Mouse (Mus musculus) stomach, postnatal 0 days (tissue): ENCODE measurements around the gene Phc1. TPM values are rescaled to one million over a fixed set of nuclear protein-coding genes. Genes with fewer than 3 reads are reported as not detected.

Source experiments
- ATAC-seq: fragments of 200-750 bp; cut with Nextera tagmentation; 2 replicates; pipeline ENCODE4 v1.8.0; 2017; ENCODE audit not compliant: low FRiP score, low TSS enrichment
- DNase-seq: peaks from one replicate; pipeline ENCODE4 v3.0.0-alpha.2; 2016; ENCODE audit warnings: low spot score
- H3K27ac ChIP-seq: fragments of 300-500 bp; sonication (generic); replicated peaks from 2 replicates; pipeline ENCODE4 v1.5.1; 2014; ENCODE audit warnings: mild to moderate bottlenecking, control low read depth
- H3K27me3 ChIP-seq: fragments of 300-500 bp; sonication (generic); 2 replicates; pipeline ENCODE4 v1.6.1; 2014; ENCODE audit warnings: low read length; ENCODE audit not compliant: control insufficient read depth, insufficient read depth
- H3K36me3 ChIP-seq: fragments of 300-500 bp; sonication (generic); 2 replicates; pipeline ENCODE4 v1.6.1; 2014; ENCODE audit warnings: low read length, mixed read lengths; ENCODE audit not compliant: control insufficient read depth, insufficient read depth
- H3K4me1 ChIP-seq: fragments of 300-500 bp; sonication (generic); replicated peaks from 2 replicates; pipeline ENCODE4 v1.6.1; 2014; ENCODE audit warnings: antibody characterized with exemption; ENCODE audit not compliant: control insufficient read depth, insufficient read depth
- H3K4me2 ChIP-seq: fragments of 300-500 bp; sonication (generic); replicated peaks from 2 replicates; pipeline ENCODE4 v1.6.1; 2014; ENCODE audit warnings: low read depth, mild to moderate bottlenecking, control low read depth, moderate library complexity
- H3K4me3 ChIP-seq: fragments of 300-500 bp; sonication (generic); 2 replicates; pipeline ENCODE4 v1.5.1; 2014; ENCODE audit warnings: low read depth, low read length, control low read depth
- H3K9ac ChIP-seq: fragments of 300-500 bp; sonication (generic); 2 replicates; pipeline ENCODE4 v1.6.1; 2014; ENCODE audit warnings: mild to moderate bottlenecking, low read length, control low read depth, mixed read lengths
- H3K9me3 ChIP-seq: fragments of 300-500 bp; sonication (generic); 2 replicates; pipeline ENCODE4 v1.6.1; 2016; ENCODE audit warnings: low read length; ENCODE audit not compliant: control insufficient read depth
- CTCF ChIP-seq: IDR thresholded peaks from 2 replicates; pipeline ENCODE4 v1.5.1; 2016; ENCODE audit warnings: antibody characterized with exemption, low read depth, mild to moderate bottlenecking, moderate library complexity
- EP300 ChIP-seq: optimal IDR thresholded peaks from 2 replicates; pipeline ENCODE3; 2016; ENCODE audit warnings: antibody characterized with exemption
- WGBS: fragments of 180-500 bp; shearing (Covaris S2); extraction: QIAGEN DNeasy Blood & Tissue Kit; methylation state at CpG from one replicate; pipeline ENCODE4 v1.1.7; 2014; 5-methylcytosine and 5-hydroxymethylcytosine counted together
- polyA plus RNA-seq: library from polyadenylated mRNA; unstranded; fragments of >200 nt; fragmentation: Nextera tagmentation; extraction: Ambion mirVana; gene quantifications from 2 replicates; pipeline ENCODE4 v1.2.1, GENCODE M21; 2015

The Phc1 gene
- polyA plus RNA-seq, 1 experiment from 2014 or later, result 5.3 TPM

DNA sequence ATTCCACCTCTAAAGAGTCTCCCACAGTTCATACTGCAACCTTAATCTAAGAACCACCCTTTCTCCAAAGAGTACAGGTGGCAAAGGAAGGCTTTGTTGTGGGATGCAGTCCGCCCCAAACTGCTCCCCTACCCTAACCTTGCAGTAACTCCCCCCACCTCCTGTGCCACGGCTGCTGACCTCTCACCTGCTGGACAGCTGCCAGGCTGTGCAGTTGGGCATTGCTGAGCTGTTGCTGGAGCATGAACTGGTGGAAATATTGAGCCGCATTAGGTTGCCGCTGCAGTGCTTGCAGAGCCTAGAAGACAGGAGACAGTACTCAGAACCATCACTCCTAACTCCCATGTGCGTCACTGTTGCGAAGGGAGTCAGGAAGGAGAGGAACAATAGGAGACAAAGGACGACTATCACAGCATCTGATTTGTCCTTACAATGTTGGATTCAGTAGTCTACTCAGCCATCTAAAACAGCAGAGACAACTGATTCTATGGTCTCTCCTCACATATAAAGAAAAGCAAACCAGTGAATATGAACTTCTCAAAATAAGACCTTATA, 5.5 kb downstream of the Phc1 start:
- Histone ChIP-seq H3K4me2 (no peak overlapping the region), H3K36me3 (peaks cover 7% of the 10 kb centered on the region), H3K9ac (no peak overlapping the region), H3K4me3 (no peak overlapping the region), H3K9me3 (no peaks in the 10 kb centered on the region), H3K27me3 (no peaks in the 10 kb centered on the region), H3K27ac (no peak overlapping the region), H3K4me1 (no peaks in the 10 kb centered on the region)
- DNase-seq (no peak), ATAC-seq (no peak)
- 82% methylated on average over 7 of the region's 7 CpGs for WGBS
- no peak for TF ChIP-seq EP300
- TF ChIP-seq CTCF, result no peak

DNA sequence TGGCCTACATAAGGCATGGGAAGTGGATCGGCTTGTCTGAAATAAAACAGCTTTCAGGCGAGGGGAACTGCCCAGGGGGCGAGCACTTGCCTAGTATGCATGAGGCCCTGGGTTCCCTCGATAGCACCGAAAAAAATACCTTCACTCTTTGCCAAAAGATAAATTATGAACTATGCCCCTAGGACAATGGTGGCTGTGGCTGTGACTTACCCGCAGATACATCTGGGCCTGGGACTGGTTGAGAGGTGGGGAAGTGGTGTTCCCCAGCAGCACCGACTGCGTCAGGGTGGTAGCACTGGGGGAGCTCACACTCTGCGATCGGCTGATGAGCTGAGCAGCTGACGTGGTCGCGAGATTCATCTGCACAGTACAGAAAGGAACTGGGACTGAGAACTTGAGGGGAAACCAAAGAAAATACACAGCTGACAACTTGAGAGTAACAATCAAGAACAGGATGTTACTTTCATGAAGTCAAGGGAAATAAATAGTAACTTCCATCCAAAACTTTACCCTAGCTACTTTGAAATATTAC, 7.2 kb downstream of the Phc1 start:
- DNase-seq, result no peak
- no peak overlapping the region for H3K9ac ChIP-seq
- 86% methylated on average over 13 of the region's 13 CpGs for WGBS
- no peaks in the 10 kb centered on the region for H3K4me1 ChIP-seq
- H3K4me2 ChIP-seq, result no peak overlapping the region
- H3K9me3 ChIP-seq, result no peaks in the 10 kb centered on the region
- H3K36me3 ChIP-seq, result peaks cover 7% of the 10 kb centered on the region
- no peaks in the 10 kb centered on the region for H3K27me3 ChIP-seq
- no peak overlapping the region for H3K4me3 ChIP-seq
- TF ChIP-seq EP300, result no peak
- no peak for TF ChIP-seq CTCF
- no peak overlapping the region for H3K27ac ChIP-seq
- no peak for ATAC-seq

DNA sequence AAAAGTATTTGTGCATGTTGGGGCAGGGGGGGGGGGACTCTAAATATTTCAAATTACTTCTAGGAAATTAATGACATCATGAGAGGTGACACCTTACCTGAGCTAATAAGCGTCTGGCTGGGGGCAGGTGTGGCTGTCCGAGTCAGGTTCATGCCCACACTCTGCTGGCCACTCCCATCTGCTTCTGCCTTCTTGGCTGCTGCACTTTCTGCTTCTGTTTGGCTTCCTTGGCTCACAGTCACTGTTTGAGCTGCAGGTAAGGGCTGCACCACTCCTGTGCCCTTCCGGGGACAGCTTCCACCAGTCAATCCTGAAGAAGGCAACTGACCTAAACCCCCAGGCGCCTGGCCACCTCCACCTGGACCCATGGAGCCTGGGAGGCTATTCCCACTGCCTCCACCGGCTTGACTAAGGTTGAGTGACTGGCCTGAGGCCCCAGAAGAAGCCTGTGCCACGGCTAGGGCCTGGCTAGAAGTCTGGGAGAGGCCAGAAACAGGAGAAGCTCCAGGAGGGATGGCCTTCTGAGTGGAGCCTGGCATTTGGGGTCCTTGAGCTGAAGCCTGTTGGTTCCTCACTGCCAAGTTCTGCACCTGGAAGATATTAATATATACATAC, 14.9 kb downstream of the Phc1 start:
- Histone ChIP-seq H3K9ac (no peak overlapping the region), H3K27me3 (no peaks in the 10 kb centered on the region), H3K36me3 (peaks cover 10% of the 10 kb centered on the region; the same call in 1 of the 2 replicates), H3K9me3 (no peaks in the 10 kb centered on the region), H3K4me1 (no peaks in the 10 kb centered on the region), H3K27ac (no peak overlapping the region; the same call in 1 of the 2 replicates), H3K4me3 (no peak overlapping the region), H3K4me2 (no peak overlapping the region)
- ATAC-seq, result peak; percentile 81
- DNase-seq, result peak; percentile 47
- WGBS, result 79% methylated on average over 6 of the region's 6 CpGs
- TF ChIP-seq EP300, result no peak
- no peak for TF ChIP-seq CTCF

- Histone ChIP-seq H3K4me3 (no peak overlapping the region), H3K4me2 (no peak overlapping the region), H3K27ac (no peak overlapping the region), H3K9me3 (no peaks in the 10 kb centered on the region), H3K4me1 (no peaks in the 10 kb centered on the region), H3K9ac (no peak overlapping the region), H3K36me3 (peaks cover 22% of the 10 kb centered on the region), H3K27me3 (no peaks in the 10 kb centered on the region)
- ATAC-seq (no peak), DNase-seq (no peak)
- TF ChIP-seq CTCF (no peak), EP300 (no peak)
- 84% methylated on average over 1 of the region's 1 CpGs for WGBS
These were observed 21.6 kb downstream of the Phc1 start for GRCm38 (mm10) chr6:122318726-122319125.

GRCm38 (mm10) chr6:122310187-122310820, 30.1 kb downstream of the Phc1 start:
- 31% methylated on average over 5 of the region's 5 CpGs for WGBS
- no peaks in the 10 kb centered on the region for H3K9me3 ChIP-seq
- no peak for ATAC-seq
- H3K36me3 ChIP-seq, result no peaks in the 10 kb centered on the region; the same call in 1 of the 2 replicates
- no peak for DNase-seq
- TF ChIP-seq EP300 (no peak), CTCF (no peak)
- peak overlapping the region; percentile 80 for H3K27ac ChIP-seq
- peak overlapping the region; percentile 65 for H3K4me3 ChIP-seq
- peak overlapping the region; percentile 81; the same call in 1 of the 2 replicates for H3K9ac ChIP-seq
- no peaks in the 10 kb centered on the region for H3K27me3 ChIP-seq
- peak overlapping the region; percentile 64 for H3K4me2 ChIP-seq
- H3K4me1 ChIP-seq, result no peaks in the 10 kb centered on the region
